Mouse (Mus musculus) CD4-positive, CD25-positive, alpha-beta regulatory T cell, adult 2 months (primary cell): Measurements from ENCODE around the gene Pax7.

Source experiments
- DNase-seq: peaks from one replicate; pipeline ENCODE4 v3.0.0-alpha.2; 2012; ENCODE audit warnings: low read depth, low spot score

Pax7 gene

DNA sequence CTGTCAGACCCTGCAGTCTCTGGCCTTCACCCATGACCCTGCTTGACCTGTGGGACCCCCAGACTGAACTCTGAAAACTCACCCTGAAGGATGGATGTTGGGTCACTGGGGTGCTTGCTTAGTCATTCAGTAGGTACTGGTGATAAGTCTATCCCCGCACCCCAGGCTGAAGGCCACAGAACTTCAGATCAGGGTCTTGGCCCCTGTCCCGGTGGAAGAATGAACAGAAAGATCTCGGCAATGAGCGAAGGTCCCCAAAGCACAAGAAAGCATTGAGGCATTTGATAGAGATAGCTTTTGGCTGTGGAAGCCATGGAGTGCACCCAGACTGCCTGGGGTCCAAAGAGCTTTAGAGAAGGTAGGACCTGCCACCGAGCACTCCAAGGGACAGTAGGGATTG, 82.4 kb downstream of the Pax7 start:
- DNase-seq = no peak

GRCm38 (mm10) chr4:139747190-139747936, 86.0 kb downstream of the Pax7 start:
- DNase-seq = no peak

DNA sequence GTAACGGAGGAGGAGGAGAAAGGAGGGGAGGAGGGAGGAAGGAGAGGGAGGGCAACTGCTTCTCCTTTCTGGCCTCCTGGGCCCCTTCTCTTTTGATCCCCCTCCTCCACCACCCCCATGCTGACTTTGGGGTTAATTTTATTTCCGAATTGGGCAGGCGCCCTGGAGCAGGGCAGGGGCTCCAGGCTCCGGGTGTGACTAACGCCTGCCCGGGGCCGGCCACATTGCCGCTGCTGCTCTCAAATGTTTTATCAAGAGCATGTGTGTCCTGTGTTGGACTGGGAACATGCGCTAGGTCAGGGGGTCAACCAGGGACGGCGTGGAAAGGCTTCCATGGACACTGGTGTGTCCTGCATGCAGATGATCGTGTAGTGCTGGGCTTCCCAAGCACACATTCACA, 87.2 kb downstream of the Pax7 start:
- no peak for DNase-seq

GRCm38 (mm10) chr4:139744765-139745395, 88.4 kb downstream of the Pax7 start:
- DNase-seq = no peak

DNA sequence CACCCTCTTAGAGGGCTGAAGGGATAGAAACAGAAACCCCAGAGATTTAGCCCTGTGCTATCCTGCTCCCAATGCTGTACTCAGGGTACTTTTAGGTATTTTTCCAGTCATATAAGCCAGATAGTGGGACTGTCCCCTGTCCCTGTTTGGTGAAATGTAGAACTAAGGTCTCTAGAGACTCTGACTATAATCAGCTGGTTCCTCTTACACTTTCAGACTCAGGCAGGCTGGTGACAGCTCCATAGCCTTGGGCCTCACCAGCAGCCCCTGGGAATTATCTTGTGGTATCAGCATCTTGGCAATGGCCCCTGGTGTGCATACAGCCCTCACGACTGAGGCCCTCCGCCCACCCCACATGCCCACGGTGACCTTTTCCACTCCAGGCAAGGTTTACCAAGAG, 89.7 kb downstream of the Pax7 start:
- no peak for DNase-seq

- no peak for DNase-seq
Observed at GRCm38 (mm10) chr4:139737035-139737434, 96.3 kb downstream of the Pax7 start.

DNA sequence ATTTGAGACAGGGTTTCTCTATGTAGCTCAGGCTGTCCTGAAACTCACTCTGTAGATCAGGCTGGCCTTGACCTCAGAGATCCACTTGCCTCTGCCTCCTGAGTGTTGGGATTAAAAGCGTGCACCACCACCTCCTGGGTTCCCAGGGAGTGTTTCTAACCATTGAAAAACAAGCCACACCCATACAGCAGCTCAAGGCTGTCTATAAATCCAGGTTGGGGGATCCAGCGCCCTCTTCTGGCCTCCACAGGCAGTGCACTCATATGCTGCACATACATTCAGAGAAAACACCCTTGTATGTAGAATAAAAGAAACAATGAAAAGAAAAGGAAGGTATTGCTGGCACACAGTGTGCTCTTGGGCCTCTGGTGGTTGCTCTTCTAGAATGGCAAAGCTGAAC, 106.2 kb downstream of the Pax7 start:
- DNase-seq = no peak

GRCm38 (mm10) chr4:139725421-139725820, 107.9 kb downstream of the Pax7 start:
- DNase-seq = no peak

DNA sequence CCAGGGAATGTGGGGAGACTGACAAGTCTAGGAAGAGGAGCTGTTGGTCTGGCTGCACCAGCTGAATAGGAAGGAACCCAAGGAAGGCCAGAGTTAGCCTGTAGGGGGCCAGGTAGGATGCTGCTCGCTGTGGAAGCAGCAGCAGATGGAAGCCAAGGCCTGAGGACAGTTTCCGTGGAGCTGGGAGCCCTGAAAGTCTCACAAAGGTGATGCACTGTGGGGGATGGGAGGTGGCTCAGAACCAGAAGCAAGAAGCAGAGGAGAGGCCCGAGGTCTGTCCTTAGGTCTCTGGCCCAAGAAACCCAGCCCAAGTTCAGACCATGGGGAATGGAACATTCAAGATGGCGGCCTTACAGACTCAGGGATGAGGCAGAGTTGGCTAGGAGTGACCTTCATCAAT, 109.0 kb downstream of the Pax7 start:
- DNase-seq = no peak

GRCm38 (mm10) chr4:139718978-139719377, 114.3 kb downstream of the Pax7 start:
- DNase-seq = no peak

- no peak for DNase-seq
Observed at GRCm38 (mm10) chr4:139716477-139717169, 116.7 kb downstream of the Pax7 start.

GRCm38 (mm10) chr4:139715241-139715932, 117.9 kb downstream of the Pax7 start:
- DNase-seq = no peak

- no peak for DNase-seq
Observed at GRCm38 (mm10) chr4:139710467-139711334, 122.6 kb downstream of the Pax7 start.

DNA sequence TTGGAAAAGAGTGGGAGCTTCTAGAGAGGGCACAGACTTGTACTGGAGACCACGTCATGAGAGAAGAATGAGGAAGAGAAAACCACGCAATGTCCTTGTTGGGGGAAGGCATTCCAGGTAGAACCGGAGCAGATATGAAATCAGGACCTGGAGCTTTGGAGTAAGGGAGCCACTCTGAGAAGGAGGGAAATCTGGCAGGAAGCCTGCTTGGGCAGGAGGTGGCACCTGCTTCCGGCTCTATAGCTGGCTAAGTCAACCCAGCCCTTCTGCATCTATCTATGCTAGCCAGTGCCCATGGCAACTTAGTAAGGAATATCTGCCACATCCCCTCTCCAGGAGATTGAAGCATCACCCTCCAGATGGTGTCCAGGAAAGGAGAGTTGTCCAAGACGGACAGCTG, 127.3 kb downstream of the Pax7 start:
- DNase-seq = no peak

DNA sequence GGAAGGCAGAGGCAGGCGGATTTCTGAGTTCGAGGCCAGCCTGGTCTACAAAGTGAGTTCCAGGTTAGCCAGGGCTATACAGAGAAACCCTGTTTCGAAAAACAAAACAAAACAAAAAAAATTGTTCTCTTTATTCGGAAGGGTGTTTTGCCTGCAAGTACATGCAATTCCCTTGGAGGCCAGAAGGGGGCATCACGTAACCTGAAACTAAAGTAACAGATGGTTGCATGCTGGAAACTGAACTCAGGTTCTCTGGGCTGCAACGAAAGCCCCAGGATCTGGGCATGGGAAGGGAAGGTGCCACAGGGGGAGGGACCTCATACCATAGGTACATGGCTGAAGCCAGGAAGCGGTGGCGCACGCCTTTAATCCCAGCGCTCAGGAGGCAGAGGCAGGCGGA, 129.9 kb downstream of the Pax7 start:
- peak; percentile 25 for DNase-seq

GRCm38 (mm10) chr4:139702914-139703313, 130.4 kb downstream of the Pax7 start:
- DNase-seq = no peak

DNA sequence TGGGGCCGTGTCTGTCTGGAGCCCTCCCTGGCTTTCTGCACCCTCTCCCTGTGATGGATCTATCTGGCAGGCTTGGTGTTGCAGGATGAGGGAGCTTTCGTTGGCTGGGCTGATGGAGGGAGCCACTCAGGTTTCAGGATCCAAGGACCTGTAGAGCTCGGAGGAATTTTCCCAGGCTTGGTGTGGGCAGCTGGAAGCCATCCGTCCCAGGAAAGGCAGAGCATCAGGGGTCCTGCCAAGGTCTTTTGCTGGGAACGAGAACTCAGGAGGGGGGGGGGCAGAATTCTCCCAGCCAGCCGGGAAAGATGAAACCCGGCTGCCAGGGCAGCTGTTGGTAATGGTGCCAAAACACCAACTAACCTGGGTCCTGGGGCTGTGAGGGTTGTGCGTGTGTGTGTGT, 134.7 kb downstream of the Pax7 start:
- DNase-seq = no peak

DNA sequence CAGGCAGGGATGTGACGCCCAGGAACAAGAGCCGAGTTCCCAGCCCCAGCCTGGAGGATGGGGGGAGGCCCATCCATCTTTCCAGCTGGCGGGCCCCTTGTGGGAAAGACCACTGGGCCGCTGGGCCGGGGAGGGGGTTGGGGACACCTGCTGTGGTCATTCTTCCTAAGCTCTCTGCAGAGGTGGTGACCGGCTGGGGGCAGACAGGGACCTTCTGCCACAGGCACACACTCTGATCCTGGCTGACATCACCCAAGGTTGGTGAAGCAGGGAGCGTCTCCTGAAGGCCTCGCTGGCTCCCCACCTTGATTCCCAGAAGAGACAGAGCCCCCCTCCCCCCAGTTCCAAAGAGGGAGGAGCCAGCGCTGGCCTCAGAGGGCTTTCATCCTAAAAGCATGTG, 135.6 kb downstream of the Pax7 start:
- DNase-seq = no peak

GRCm38 (mm10) chr4:139693315-139693714, 140.0 kb downstream of the Pax7 start:
- no peak for DNase-seq

DNA sequence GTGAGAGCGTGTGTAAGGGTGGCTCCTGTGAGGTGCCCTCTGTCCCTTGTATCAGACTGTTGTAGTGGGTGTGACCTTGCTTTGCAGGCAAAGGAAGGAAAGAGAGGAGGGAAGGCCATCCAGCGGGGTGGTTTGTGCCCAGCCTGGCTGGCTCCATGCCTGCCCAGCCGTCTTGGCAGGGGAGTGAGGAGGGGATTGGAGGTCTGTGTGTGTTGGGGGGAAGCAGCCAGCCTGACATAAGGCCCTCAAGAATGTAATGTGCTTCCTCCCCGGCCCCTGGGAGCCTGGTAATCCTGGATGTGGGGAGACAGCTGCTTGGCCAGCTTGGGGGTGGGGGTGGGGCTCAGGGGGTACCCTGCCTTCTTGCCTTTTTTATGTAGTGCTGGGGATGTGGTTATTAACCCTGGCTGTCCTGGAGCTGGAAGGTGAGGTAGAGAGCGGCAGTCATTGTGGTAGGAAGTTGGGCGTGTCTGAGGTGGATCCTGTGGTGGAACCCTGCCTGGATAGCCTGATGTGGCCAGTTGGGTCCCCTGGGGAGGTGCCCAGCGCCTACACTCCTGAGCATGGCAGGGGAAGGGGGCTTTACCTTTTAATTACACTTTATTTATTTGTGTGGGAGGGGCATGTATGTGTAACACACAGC, 143.6 kb downstream of the Pax7 start:
- DNase-seq = no peak

DNA sequence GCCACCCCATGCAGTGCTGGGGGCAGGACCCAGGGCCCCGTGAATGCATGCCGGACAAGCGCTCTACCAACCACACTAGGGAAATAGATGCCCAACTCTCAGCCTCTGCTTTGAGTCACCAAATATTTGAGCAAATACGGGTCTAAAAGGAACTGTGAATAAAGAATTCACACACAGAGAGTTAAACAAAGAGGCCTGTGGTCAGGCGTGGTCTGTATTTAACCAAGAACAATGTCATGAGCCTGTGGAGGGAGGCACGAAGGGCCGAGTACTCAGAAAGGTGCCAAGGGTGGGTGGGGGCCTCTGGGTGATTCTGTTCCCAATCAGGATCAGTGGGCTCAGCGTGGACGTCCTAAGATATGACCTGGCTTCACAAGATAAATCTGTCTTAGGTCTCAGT, 145.3 kb downstream of the Pax7 start:
- no peak for DNase-seq
